Mouse (Mus musculus) heart, adult 10 weeks (tissue): ENCODE data around the gene Pex16. TPM values are rescaled to one million over a fixed set of nuclear protein-coding genes. Genes with fewer than 3 reads are reported as not detected.

Source experiments
- polyA plus RNA-seq: library from polyadenylated mRNA; stranded (reverse); fragments of 350-450 nt; fragmentation: Illumina TruSeq; extraction: RNeasy Lipid Tissue Mini Kit (QIAGEN cat#74804); gene quantifications from one replicate; pipeline ENCODE4 v1.2.3, GENCODE M21; 2014; ENCODE audit warnings: low read depth, low replicate concordance

The Pex16 gene
- polyA plus RNA-seq = 24.1 TPM

DNA sequence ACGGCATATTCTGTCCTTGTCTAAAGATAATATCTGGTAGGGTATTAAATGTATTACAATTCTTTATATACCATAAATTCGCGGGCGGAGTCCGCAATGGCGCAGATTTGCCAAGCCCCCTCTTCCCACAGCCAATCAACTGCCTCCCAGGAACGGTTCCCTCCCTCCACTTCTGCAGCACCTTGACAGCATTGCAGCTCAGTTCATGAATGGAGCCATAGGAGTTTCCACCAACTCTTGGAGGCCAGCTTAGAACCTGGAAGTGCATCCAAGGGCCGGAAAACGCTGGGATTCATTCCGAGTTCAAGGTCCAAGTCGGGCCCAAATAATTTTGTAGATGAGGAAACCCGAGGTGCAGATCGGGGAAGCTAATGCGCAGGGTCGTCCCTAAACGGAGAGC lies at the start of gene Pex16, which contains the start of gene Large2:
TSS of gene Pex16 (plus strand) at position 163 of the 400 bp plus-strand sequence.
TSS of gene Large2 (minus strand) at position 356 of the 400 bp plus-strand sequence.

DNA sequence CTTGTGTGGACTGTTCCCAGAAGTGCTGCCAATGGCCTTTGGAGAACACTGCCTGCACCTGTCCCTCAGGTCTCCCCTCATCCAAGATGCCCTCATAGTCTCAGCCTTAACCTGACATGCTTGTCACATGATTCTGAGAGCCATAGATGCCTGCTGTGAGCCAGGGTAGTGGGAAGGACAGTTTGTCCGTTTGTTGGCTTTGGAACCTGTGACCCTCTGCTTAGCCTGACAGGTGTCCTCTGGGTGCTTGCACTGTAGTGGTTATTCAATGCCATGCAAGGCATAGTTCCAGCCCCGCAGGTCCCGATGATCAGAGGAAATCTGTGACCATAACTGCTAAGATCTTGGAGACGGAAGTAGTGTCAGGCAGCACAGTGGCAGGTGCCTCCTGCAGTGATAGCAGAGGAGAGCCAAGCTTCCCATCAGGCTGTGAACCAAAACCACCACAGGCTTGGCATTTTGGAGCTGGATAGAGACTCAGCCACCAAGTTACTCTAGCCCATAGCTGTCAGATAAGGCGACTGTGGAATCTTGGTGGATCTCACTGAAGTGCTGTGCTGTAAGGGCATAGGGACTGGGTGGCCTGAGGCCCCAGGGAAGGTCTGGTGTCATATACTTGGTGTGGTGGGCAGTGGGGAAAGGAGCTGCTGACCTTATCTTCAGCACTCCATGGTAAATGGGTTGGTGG lies 7.6 kb downstream of the Pex16 start, which contains the start of gene 1700029I15Rik:
TSS of gene 1700029I15Rik (plus strand) at position 638 of the 688 bp plus-strand sequence.

DNA sequence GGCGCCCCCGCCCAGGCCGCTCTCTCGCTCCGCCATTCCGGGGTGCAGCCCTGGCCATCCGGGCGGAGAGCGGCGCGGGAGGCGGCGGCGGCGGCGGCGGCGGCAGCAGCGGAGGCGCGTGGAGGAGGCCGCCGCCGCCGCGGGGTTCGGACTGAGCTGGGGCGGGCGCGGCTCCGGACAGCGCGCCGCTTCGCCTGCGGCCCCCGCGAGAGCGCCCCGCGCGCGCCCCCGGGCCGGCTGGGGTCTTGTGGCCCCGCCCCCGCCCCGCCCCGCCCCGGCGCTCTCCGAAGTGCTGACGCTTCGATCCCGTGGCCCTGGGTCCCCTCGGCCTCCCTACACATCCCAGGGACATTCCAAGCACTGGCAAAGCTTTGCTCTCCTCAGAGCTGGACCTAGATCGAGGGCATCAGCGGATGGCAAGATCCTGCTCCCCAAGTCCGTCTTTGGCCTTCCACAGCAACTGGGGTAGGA lies 26.6 kb downstream of the Pex16 start, which contains the start of gene Mapk8ip1:
TSS of gene Mapk8ip1 (minus strand) at position 173 of the 471 bp plus-strand sequence.

Other genes starting within 250 kb of the Pex16 start
- 0.73 TPM for gene Large2, start 193 bp downstream of the Pex16 start, polyA plus RNA-seq
- 0.92 TPM for gene 1700029I15Rik, start 7.9 kb downstream of the Pex16 start, polyA plus RNA-seq
- 4.2 TPM for gene Mapk8ip1, start 26.6 kb downstream of the Pex16 start, polyA plus RNA-seq
- gene Cry2, start 59.4 kb downstream of the Pex16 start, polyA plus RNA-seq = 17.8 TPM
- 4.1 TPM for gene Slc35c1, start 85.9 kb downstream of the Pex16 start, polyA plus RNA-seq
- 2.4 TPM for gene Chst1, start 225.0 kb downstream of the Pex16 start, polyA plus RNA-seq